Mouse (Mus musculus): ENCODE data around the gene Ppargc1a. TPM values are rescaled to one million over a fixed set of nuclear protein-coding genes. Genes with fewer than 3 reads are reported as not detected.

Gene Ppargc1a
- polyA plus RNA-seq, 1 experiment = 9.3 TPM

DNA sequence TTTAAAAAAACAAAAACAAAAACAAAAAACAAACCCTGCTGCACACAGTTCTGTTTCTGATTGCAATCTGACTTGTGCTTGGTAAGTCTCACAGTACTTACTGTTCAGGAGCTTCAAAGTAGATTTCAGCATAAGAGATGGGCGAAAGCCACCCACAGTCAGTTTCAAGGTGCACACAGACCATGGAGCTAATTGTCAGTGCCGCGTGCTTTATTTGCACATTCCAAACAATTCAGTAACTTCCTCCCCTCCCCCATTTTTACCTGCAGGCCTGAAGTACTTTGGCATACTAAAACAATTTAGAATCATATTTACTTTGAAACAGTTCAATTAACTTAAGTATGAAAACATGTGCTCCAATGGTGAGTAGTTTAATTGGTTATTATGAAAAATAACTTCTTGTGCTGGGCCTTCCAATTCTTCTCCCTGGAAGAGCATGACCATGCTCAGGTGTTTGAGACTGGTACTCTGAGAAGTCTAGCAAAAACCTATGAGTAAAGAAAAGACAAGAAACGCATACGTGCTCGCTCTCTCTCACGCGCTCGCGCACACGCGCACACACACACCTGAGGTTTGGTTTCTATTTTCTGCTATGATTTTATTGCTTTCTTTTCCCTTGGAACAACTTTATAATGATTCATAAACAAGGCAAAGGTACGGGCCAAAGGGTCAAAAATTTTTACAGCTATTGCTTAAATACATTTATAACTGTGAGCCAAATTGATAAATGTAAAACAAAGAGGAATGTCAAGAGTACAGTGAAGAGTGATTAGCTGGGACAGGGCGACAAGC lies 121.0 kb downstream of the Ppargc1a start:
- TF ChIP-seq CTCF (IDR thresholded peaks at IDR 0.05; ENCODE audit: borderline replicate concordance, extremely low read depth, insufficient read depth, insufficient read length) = no peak
- TF ChIP-seq POLR2A (IDR thresholded peaks at IDR 0.05; ENCODE audit: borderline replicate concordance, extremely low read depth, insufficient read depth, insufficient read length, poor library complexity, severe bottlenecking) = no peak
- DNase-seq (ENCODE audit: low read depth) = no peak

DNA sequence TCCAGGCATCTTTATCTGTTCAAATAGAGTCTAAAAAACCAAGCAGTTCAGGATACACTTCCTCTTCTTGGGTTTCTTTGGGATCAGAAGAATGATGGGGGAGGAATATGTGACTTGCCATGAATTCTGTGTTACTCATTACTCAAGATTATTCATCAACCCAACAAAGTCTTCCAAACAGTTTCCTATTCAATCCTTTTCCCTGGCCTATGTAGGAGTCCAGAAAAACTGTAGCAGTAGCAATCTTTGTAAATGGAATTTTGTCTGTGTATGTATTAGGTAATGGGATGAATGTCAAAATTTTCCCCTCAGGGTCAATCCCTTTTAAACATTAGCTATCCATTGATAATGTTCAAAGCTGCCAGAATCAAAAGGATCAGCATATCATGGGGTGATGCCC lies 121.8 kb downstream of the Ppargc1a start:
- TF ChIP-seq CTCF (IDR thresholded peaks at IDR 0.05; ENCODE audit: borderline replicate concordance, extremely low read depth, insufficient read depth, insufficient read length) (no peak), POLR2A (IDR thresholded peaks at IDR 0.05; ENCODE audit: borderline replicate concordance, extremely low read depth, insufficient read depth, insufficient read length, poor library complexity, severe bottlenecking) (no peak)
- DNase-seq (ENCODE audit: low read depth) = no peak

DNA sequence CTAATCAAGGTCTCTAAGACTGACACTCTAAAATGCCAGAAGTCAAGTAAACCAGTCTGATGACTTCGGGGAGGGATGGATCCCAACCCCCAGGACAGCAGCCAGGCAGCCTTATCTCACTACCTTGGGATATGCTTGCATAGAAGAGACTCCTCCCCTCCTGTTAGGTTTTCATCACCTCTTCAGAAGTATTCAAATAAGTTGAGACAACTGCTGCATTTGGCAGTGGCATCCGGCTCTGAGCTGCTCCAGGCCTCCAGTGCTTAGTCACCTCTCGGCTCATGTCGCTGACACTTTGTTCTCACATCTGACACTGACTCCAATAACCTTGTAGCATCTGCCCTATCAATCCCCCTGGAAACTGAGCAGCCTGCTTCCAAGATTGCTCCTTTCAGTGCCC lies 127.8 kb downstream of the Ppargc1a start:
- TF ChIP-seq POLR2A (IDR thresholded peaks at IDR 0.05; ENCODE audit: borderline replicate concordance, extremely low read depth, insufficient read depth, insufficient read length, poor library complexity, severe bottlenecking) (no peak), CTCF (IDR thresholded peaks at IDR 0.05; ENCODE audit: borderline replicate concordance, extremely low read depth, insufficient read depth, insufficient read length) (no peak)

DNA sequence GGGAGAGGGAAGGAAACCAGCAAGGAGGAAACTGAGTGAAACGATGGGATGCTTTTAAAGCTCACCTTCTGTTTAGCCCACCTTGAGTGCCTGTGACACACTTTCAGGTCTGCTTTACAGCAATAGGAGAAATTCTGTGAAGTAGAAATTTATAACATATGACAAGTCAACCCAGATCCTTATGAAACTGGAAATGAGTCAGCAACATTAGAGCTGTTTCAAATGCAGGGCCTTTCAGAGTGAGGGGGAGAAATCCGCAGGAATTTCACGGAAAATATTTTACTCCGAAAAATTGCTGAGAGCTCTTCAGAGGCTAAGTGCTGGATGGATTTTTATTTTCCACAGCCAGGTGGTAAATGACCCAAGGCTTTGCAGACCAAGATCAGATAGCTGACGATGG lies 133.6 kb downstream of the Ppargc1a start:
- DNase-seq (ENCODE audit: low read depth) = no peak
- TF ChIP-seq POLR2A (IDR thresholded peaks at IDR 0.05; ENCODE audit: borderline replicate concordance, extremely low read depth, insufficient read depth, insufficient read length, poor library complexity, severe bottlenecking) (no peak), CTCF (IDR thresholded peaks at IDR 0.05; ENCODE audit: borderline replicate concordance, extremely low read depth, insufficient read depth, insufficient read length) (no peak)

More for the DNA sequence above, 127.8 kb downstream of the Ppargc1a start:
- DNase-seq (ENCODE audit: low read depth) = peak; percentile 13

DNA sequence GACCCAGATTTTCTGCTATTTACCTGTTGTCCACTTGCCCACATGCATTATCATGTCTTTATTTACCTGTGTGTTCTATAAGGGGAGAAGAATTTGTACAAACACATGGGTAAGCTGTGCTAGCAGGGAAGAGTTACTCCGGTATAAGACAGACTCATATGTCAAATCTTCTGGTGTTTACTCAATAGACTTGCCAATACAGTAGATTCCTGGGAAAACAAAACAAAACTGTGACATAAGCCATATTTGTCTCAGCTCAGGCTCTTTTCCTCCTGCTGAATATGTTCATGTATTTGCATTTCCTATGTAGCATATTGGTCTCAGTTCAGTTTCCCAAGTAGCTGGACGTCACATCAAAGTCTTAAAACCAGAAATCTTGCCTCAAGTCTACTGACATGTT lies 135.0 kb downstream of the Ppargc1a start:
- TF ChIP-seq POLR2A (IDR thresholded peaks at IDR 0.05; ENCODE audit: borderline replicate concordance, extremely low read depth, insufficient read depth, insufficient read length, poor library complexity, severe bottlenecking) (no peak), CTCF (IDR thresholded peaks at IDR 0.05; ENCODE audit: borderline replicate concordance, extremely low read depth, insufficient read depth, insufficient read length) (no peak)
- DNase-seq (ENCODE audit: low read depth) = peak; percentile 8

DNA sequence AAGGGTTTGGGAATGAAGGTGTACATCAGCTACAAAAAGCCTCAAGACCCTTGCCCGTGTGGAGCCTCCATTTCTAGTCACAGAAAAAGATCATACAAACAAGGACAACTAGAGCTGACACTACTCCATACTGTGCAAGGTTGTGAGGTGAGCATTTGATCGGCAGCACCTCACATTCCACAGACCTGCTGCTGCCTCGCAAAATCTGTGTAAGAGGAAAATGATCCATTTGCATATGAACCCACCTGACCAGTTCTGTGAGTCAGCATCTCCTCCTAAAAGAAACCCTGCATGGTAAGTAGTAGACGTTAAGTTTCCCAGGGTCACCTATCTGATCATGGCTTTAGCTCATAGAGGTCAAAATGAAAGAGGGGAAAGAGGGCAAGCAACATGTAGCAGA lies 135.5 kb downstream of the Ppargc1a start:
- no peak for TF ChIP-seq CTCF (IDR thresholded peaks at IDR 0.05; ENCODE audit: borderline replicate concordance, extremely low read depth, insufficient read depth, insufficient read length)
- no peak for TF ChIP-seq POLR2A (IDR thresholded peaks at IDR 0.05; ENCODE audit: borderline replicate concordance, extremely low read depth, insufficient read depth, insufficient read length, poor library complexity, severe bottlenecking)

DNA sequence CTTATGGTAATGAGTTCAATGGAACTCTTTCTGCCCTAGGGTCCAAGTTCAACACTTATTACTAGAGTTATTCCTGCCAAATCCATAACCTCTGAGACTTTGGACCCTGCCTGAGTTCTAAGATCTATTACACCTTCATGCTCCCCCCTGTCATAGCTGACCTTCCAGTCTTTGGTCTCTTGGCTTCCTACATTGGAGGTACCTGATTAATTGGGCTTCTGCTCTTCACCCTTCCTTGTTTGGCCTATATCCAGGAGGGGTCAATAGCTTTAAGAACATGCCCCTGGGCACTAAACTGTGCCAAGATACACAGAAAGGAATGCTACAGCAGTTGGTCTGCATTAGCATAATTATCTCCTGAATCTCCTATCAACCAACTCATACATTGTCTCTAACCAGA lies 141.1 kb downstream of the Ppargc1a start:
- peak; percentile 8 for DNase-seq (ENCODE audit: low read depth)
- no peak for TF ChIP-seq CTCF (IDR thresholded peaks at IDR 0.05; ENCODE audit: borderline replicate concordance, extremely low read depth, insufficient read depth, insufficient read length)
- no peak for TF ChIP-seq POLR2A (IDR thresholded peaks at IDR 0.05; ENCODE audit: borderline replicate concordance, extremely low read depth, insufficient read depth, insufficient read length, poor library complexity, severe bottlenecking)

More for the DNA sequence above, 135.5 kb downstream of the Ppargc1a start:
- DNase-seq (ENCODE audit: low read depth) = no peak

DNA sequence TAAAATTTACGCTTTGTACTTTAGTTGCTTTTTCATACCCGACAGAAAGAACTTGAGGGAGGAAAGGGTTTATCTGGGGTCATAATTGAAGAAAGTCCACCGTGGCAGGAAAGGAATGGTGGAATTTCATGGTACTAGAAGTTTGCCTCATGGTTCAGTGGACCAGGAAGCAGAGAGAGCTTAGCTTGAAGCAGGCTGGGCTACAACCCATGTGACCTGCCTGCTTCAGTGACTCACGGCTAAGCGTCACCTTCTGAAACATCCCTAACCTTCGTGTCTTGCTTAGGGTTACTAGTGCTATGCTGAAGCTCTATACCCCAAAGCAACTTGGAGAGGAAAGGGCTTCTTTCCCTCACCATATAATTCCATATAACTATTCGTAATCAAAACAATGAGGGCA lies 151.1 kb downstream of the Ppargc1a start:
- DNase-seq (ENCODE audit: low read depth) = no peak
- no peak for TF ChIP-seq CTCF (IDR thresholded peaks at IDR 0.05; ENCODE audit: borderline replicate concordance, extremely low read depth, insufficient read depth, insufficient read length)
- TF ChIP-seq POLR2A (IDR thresholded peaks at IDR 0.05; ENCODE audit: borderline replicate concordance, extremely low read depth, insufficient read depth, insufficient read length, poor library complexity, severe bottlenecking) = no peak

DNA sequence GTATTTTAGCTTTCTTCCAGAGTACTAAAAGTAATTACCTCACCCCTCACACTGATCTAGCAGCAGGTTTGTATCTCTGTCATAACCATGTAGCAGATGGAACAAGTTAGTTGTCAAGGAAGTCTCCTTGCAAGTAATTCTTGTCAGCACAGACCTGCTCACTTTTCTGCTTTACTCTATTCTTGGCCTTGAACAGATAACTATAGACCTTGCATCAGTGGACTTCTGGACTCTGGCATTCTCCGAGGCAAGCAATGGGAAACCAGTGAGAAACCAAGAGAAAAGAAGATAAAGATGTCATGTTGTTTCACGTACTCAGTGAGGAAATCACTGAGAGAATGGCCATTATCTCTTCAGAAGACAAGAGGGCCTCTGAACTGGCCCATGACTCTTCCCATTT lies 152.1 kb downstream of the Ppargc1a start:
- DNase-seq (ENCODE audit: low read depth) = no peak
- no peak for TF ChIP-seq CTCF (IDR thresholded peaks at IDR 0.05; ENCODE audit: borderline replicate concordance, extremely low read depth, insufficient read depth, insufficient read length)
- TF ChIP-seq POLR2A (IDR thresholded peaks at IDR 0.05; ENCODE audit: borderline replicate concordance, extremely low read depth, insufficient read depth, insufficient read length, poor library complexity, severe bottlenecking) = no peak

DNA sequence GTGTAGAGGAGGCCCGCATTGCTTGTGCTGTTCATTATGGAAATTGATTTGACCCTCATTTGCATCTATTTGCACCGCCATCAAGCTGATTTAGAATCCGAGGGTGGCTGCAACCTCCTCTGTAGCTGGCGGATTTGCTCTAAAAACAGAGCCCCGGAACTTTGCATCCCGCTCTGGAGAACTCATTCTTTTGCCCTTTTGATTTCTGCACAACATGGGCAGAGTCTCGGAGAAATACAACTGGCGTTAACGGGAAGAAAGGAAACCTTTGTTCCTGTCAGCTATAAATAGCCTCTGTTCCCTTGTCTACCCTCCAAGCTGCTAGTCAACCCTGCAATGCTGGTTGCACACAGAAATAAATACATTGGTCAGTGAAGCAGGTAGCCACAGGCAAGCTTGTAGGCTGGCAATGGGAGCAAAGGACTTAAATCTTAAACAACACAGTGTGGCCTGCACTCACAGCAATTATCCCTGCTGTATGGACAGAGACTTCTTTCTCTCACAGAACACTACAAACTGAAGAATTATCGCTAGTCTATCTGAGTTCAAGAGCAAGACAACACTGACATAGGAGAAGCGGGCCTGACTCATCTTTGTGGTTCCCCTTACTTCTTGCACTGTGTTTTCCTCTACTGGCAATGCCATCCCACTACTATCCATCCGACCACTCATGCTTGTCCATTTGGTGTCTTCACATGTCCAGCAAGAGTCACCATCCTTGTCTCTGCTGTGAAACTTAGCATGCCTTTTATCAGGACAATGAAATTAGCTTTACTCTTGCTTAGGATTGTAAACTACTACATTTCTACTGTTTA lies 155.0 kb downstream of the Ppargc1a start:
- TF ChIP-seq POLR2A (IDR thresholded peaks at IDR 0.05; ENCODE audit: borderline replicate concordance, extremely low read depth, insufficient read depth, insufficient read length, poor library complexity, severe bottlenecking) = no peak
- TF ChIP-seq CTCF (IDR thresholded peaks at IDR 0.05; ENCODE audit: borderline replicate concordance, extremely low read depth, insufficient read depth, insufficient read length) = no peak
- DNase-seq (ENCODE audit: low read depth) = peak; percentile 84

DNA sequence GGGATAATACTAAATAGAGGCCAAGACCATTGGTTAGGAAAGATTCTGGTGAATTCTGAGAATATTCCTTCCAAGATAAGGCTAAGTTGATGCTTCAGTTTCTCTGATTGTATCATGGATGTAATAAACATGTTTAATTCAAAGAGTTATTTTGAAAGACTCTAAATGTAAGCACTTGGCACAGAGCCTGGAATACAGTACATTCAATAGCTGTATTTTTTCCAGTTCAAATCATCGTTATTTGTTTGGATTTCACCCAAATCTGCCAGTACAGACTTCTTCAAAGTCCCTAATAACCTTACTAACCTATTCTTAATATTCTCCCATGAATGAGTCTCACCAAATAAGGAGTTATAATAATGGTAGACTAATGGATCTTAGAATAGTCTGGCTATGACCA lies 157.5 kb downstream of the Ppargc1a start:
- DNase-seq (ENCODE audit: low read depth) = peak; percentile 60
- no peak for TF ChIP-seq POLR2A (IDR thresholded peaks at IDR 0.05; ENCODE audit: borderline replicate concordance, extremely low read depth, insufficient read depth, insufficient read length, poor library complexity, severe bottlenecking)
- TF ChIP-seq CTCF (IDR thresholded peaks at IDR 0.05; ENCODE audit: borderline replicate concordance, extremely low read depth, insufficient read depth, insufficient read length) = no peak

Measured in brain, embryonic 14.5 days (tissue).